Mouse (Mus musculus): ENCODE results near the gene Lrmda.

GRCm38 (mm10) chr14:22147341-22148024, 128.0 kb downstream of the Lrmda start:
- TF ChIP-seq CTCF (IDR thresholded peaks at IDR 0.05; ENCODE audit: extremely low read depth, insufficient read depth, low read length) (no peak), POLR2A (IDR thresholded peaks at IDR 0.05; ENCODE audit: extremely low read depth, insufficient read depth, low read length) (no peak)
